Mouse (Mus musculus) monocyte, adult 2 months (primary cell): ENCODE data around the gene Saa4.
"Not testable (repeated sequence)": the region's sequence is repeated elsewhere in the genome, so short reads cannot be mapped to it uniquely, and the experiment has no call there.

Experiments
- DNase-seq, 2 experiments: peaks; one replicate each; pipeline ENCODE4 v3.0.0; 2022; ENCODE audit warnings: low spot score in 2 of 2, low read depth in 1 of 2

The Saa4 gene

GRCm38 (mm10) chr7:46732458-46732857 lies at the start of gene Saa4:
Gene Saa4, minus strand, starts transcription at chr7:46732603.
- no peak for DNase-seq

- no peak for DNase-seq
These were observed 38.3 kb upstream of the Saa4 start for GRCm38 (mm10) chr7:46770706-46771105.

GRCm38 (mm10) chr7:46768451-46768850 lies 36.0 kb upstream of the Saa4 start:
- DNase-seq = no peak

- no peak for DNase-seq
These were observed 35.0 kb upstream of the Saa4 start for GRCm38 (mm10) chr7:46767371-46767770.

GRCm38 (mm10) chr7:46764672-46765071 lies 32.3 kb upstream of the Saa4 start:
- DNase-seq = no peak

GRCm38 (mm10) chr7:46762601-46763000 lies 30.2 kb upstream of the Saa4 start:
- DNase-seq = no peak

- DNase-seq = no peak
These were observed 28.8 kb upstream of the Saa4 start for GRCm38 (mm10) chr7:46761049-46761795.

GRCm38 (mm10) chr7:46751490-46751889 lies 19.1 kb upstream of the Saa4 start, which contains the start of gene Saa2:
Gene Saa2, plus strand, starts transcription at chr7:46751790.
- DNase-seq = no peak

- no peak for DNase-seq
These were observed 16.1 kb upstream of the Saa4 start for GRCm38 (mm10) chr7:46748459-46748858.

- no peak for DNase-seq
These were observed 14.0 kb upstream of the Saa4 start for GRCm38 (mm10) chr7:46746381-46746780.

- peak; percentile 6 to 16 for DNase-seq
These were observed 13.4 kb upstream of the Saa4 start for GRCm38 (mm10) chr7:46745816-46746215.

- DNase-seq = not testable (repeated sequence)
These were observed 10.5 kb upstream of the Saa4 start, which contains the start of gene Saa1 for GRCm38 (mm10) chr7:46742880-46743279. Gene Saa1, minus strand, starts transcription at chr7:46742980.

GRCm38 (mm10) chr7:46740041-46740440 lies 7.6 kb upstream of the Saa4 start:
- not testable (repeated sequence) for DNase-seq

- no peak for DNase-seq
These were observed 6.4 kb upstream of the Saa4 start for GRCm38 (mm10) chr7:46738561-46739460.

- DNase-seq = no peak
These were observed 2.6 kb upstream of the Saa4 start for GRCm38 (mm10) chr7:46734983-46735382.

- no peak for DNase-seq
These were observed 4.8 kb downstream of the Saa4 start for GRCm38 (mm10) chr7:46727584-46727983.

GRCm38 (mm10) chr7:46724396-46724795 lies 8.0 kb downstream of the Saa4 start:
- no peak for DNase-seq

GRCm38 (mm10) chr7:46723849-46724248 lies 8.6 kb downstream of the Saa4 start:
- DNase-seq = no peak

- no peak for DNase-seq
These were observed 9.0 kb downstream of the Saa4 start for GRCm38 (mm10) chr7:46723354-46723753.

GRCm38 (mm10) chr7:46720460-46720859 lies 11.9 kb downstream of the Saa4 start:
- DNase-seq = no peak

- DNase-seq = no peak
These were observed 12.9 kb downstream of the Saa4 start for GRCm38 (mm10) chr7:46719526-46719925.
